Comparison of ENCODE assay signal across 9 mouse cellular contexts in genomic region chr13:56191225-56191624, GRCm38 (mm10). TPM values are rescaled to one million over a fixed set of nuclear protein-coding genes. Genes with fewer than 3 reads are reported as not detected.
DNase-seq lines count a peak whose midpoint lies in the region; ATAC-seq and TF ChIP-seq lines count a peak whose summit lies in the region.
"Had no signal": no experiment of that assay in that cellular context is flagged by ENCODE, and none has a peak within 500 bp of the region (broad histone marks: within the 10 kb centered on the region; RNA-seq: fewer than 3 reads in every experiment).

No protein-coding gene starts in this region.

- DNase-seq in gastrocnemius, adult 2 months: peak; percentile 64
- DNase-seq in gastrocnemius, postnatal 14 days: no peak
- peak; percentile 30 to 68 for DNase-seq in spleen, adult 18-20 months
- no peak for DNase-seq in spleen, adult 12 weeks (ENCODE audit: low spot score)
- DNase-seq in liver, embryonic 14.5 days (ENCODE audit: low read depth in 3 of 3, low spot score in 3 of 3): no peak
- peak; percentile 50 to 51 for DNase-seq in thymus, adult 18-20 months
- no peak for DNase-seq in ovary, postnatal 36 days (ENCODE audit: low spot score)
- no peak for DNase-seq in left cerebral cortex, adult 11 months (ENCODE audit: low spot score)
- DNase-seq: liver, embryonic 13.5 days had no signal

- intact Hi-C loops in gastrocnemius, adult 2 months (cut with DNase I): loop anchor here (5.0 kb wide), 1 partner anchor 44 kb away; no protein-coding TSS in a partner anchor
- intact Hi-C loops in gastrocnemius, postnatal 14 days (cut with DNase I; ENCODE audit: low total_unique reads): no loop called here

- no peaks in the 10 kb centered on the region for H3K9me3 ChIP-seq in liver, embryonic 14.5 days (ENCODE audit: control insufficient read depth, low read length)
- H3K9me3 ChIP-seq: liver, embryonic 13.5 days had no signal

- H3K9ac ChIP-seq in liver, embryonic 14.5 days (replicated peaks): no peak overlapping the region
- H3K9ac ChIP-seq: liver, embryonic 13.5 days had no signal

- no peaks in the 10 kb centered on the region for H3K4me1 ChIP-seq in liver, embryonic 14.5 days (replicated peaks; ENCODE audit: control insufficient read depth in 2 of 2, insufficient read depth in 2 of 2, low read length in 1 of 2)

- no peak overlapping the region for H3K4me3 ChIP-seq in gastrocnemius, adult 2 months
- H3K4me3 ChIP-seq in liver, embryonic 14.5 days (ENCODE audit: insufficient read depth in 1 of 2, low read depth in 2 of 2, low read length in 2 of 2): no peak overlapping the region
- H3K4me3 ChIP-seq: liver, embryonic 13.5 days had no signal

- no peak for ATAC-seq in liver, embryonic 14.5 days (ENCODE audit: insufficient read depth)

- TF ChIP-seq CTCF in gastrocnemius, adult 2 months (IDR thresholded peaks at IDR 0.05): peak; percentile 64
- TF ChIP-seq CTCF in liver, embryonic 14.5 days (IDR thresholded peaks at IDR 0.05; ENCODE audit: low read depth): peak; percentile 53

- no peak overlapping the region for H3K4me2 ChIP-seq in liver, embryonic 14.5 days (ENCODE audit: low read depth)
- H3K4me2 ChIP-seq: liver, embryonic 13.5 days had no signal

- no peaks in the 10 kb centered on the region for H3K36me3 ChIP-seq in liver, embryonic 14.5 days (replicated peaks; ENCODE audit: control insufficient read depth, insufficient read depth, low read depth)
- H3K36me3 ChIP-seq: liver, embryonic 13.5 days had no signal

- H3K27me3 ChIP-seq in liver, embryonic 14.5 days (ENCODE audit: control insufficient read depth, insufficient read depth, low read length): no peaks in the 10 kb centered on the region
- H3K27me3 ChIP-seq: liver, embryonic 13.5 days had no signal

- TF ChIP-seq EP300 in liver, embryonic 14.5 days (IDR thresholded peaks at IDR 0.05; ENCODE audit: low read depth): no peak

- WGBS in liver, embryonic 14.5 days (ENCODE audit: insufficient replicate concordance): 12% methylated on average over 3 of the region's 3 CpGs

- H3K27ac ChIP-seq in gastrocnemius, adult 2 months: no peak overlapping the region
- no peak overlapping the region for H3K27ac ChIP-seq in liver, embryonic 14.5 days
- H3K27ac ChIP-seq: liver, embryonic 13.5 days had no signal

RNA-seq across cellular contexts. Expression of gene Tifab, which starts 12.5 kb away (rescaled TPM):
- under 1 TPM; 0.18 to 0.28 TPM for total RNA-seq in gastrocnemius, adult 2 months (2021)
- total RNA-seq in gastrocnemius, postnatal 14 days (2021): under 1 TPM; 0.31 to 0.44 TPM
- polyA plus RNA-seq in liver, embryonic 14.5 days (2012; rRNA removed): 3.2 and 3.9 TPM in 2 replicates
- 1.7 and 3.0 TPM in 2 replicates for polyA plus RNA-seq in liver, embryonic 14.5 days (2014; fragmentation: Nextera tagmentation; extraction: Ambion mirVana)

RNA-seq across cellular contexts. Expression of gene H2afy, which starts 55.1 kb away (rescaled TPM):
- total RNA-seq in gastrocnemius, adult 2 months (2021): 10 to 100 TPM; 64.1 to 69.2 TPM
- total RNA-seq in gastrocnemius, postnatal 14 days (2021): 10 to 100 TPM; 60.8 to 61.3 TPM
- 45.0 and 68.7 TPM in 2 replicates for polyA plus RNA-seq in liver, embryonic 14.5 days (2012; rRNA removed)
- polyA plus RNA-seq in liver, embryonic 14.5 days (2014; fragmentation: Nextera tagmentation; extraction: Ambion mirVana): 78.8 and 79.0 TPM in 2 replicates

Comparison
In these comparisons a context has a peak if more than half of its experiments do, and no peak if none do; other contexts are left out.
1. DNase-seq: peak in gastrocnemius, adult 2 months (single experiment), spleen, adult 18-20 months (2 of 2) and thymus, adult 18-20 months (2 of 2); none in gastrocnemius, postnatal 14 days (single experiment), spleen, adult 12 weeks (single experiment), liver, embryonic 14.5 days (0 of 3), ovary, postnatal 36 days (single experiment) and left cerebral cortex, adult 11 months (single experiment).